Mouse (Mus musculus) layer of hippocampus, adult 9-11 months (tissue): ENCODE measurements at regions not wholly inside any gene's neighbourhood (a gene's known extent, or its start where the extent isn't known, plus 50 kb on each side); places are given as distances from the start of the nearest gene placed in this dataset.
A peak's percentile ranks its signal among the peaks of the same experiment; 100 is the strongest.
"Not testable (repeated sequence)": the region's sequence is repeated elsewhere in the genome, so short reads cannot be mapped to it uniquely, and the experiment has no call there.

ENCODE experiments used
- DNase-seq: peaks from one replicate; pipeline ENCODE4 v3.0.0; 2022

GRCm38 (mm10) chr10:53482919-53483318 lies 103.2 kb upstream of the Cep85l start:
- DNase-seq, result no peak

DNA sequence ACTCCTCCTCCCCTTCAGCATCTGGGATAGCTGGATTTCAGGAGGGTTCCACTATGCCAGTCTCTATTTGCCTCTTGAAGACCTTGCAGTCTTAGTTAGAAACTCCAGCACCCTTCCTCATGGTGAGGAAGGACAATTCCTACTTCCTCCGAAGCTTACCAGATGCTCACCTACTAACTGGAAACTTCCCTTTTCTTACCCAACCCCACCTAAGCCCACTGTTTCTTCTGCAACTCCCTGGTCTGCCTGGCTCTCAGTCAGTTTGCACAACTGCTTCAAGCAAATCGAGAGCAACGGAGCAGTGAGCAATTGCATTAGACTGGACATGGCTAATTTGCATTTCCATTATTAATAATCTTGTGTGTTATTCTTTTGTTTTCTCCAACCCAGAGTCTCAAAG lies 90.5 kb upstream of the Cep85l start:
- no peak for DNase-seq

DNA sequence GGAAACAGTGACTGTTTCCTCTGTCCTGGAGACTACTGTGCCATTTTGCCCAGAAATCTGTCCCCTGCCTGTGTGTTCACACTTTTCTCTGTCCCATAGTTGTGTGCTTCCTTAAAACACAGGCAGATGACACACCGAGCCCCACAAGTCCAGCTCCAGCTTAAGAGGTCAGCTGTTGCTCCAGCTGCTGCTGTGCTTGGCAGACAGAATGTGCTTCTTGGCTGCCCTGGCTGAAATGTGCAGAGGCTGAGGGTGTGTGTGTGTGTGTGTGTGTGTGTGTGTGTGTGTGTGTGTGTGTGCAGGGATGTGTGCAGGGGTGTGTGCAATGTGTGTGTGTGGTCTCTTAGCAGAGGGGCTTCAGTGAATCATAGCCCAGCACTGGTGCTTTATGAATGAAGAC lies 89.9 kb upstream of the Cep85l start:
- no peak for DNase-seq

- DNase-seq, result no peak
These were observed 88.5 kb upstream of the Cep85l start for GRCm38 (mm10) chr10:53468293-53468545.

- no peak for DNase-seq
These were observed 87.9 kb upstream of the Cep85l start for GRCm38 (mm10) chr10:53467472-53468292.

DNA sequence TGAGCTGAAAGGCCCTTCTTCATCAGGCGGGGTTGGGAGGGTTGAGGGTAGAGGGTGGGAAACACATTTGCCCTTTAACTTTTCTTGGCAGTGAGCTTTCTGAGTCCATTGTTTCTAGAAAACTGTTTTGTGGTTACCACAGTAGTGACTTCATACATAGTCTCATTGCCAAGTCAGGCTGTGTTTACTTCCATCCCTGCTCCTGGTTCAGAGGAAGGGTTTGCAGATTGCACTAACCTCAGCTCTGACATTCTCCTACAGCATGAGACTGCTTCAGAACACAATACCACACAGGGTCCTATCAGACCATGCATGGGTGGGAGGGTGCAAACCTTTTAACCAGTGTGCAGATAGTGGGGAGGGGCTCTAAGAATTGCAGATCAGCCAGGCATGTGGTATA lies 87.1 kb upstream of the Cep85l start:
- peak; percentile 12 for DNase-seq

- no peak for DNase-seq
These were observed 86.5 kb upstream of the Cep85l start for GRCm38 (mm10) chr10:53466261-53466660.

DNA sequence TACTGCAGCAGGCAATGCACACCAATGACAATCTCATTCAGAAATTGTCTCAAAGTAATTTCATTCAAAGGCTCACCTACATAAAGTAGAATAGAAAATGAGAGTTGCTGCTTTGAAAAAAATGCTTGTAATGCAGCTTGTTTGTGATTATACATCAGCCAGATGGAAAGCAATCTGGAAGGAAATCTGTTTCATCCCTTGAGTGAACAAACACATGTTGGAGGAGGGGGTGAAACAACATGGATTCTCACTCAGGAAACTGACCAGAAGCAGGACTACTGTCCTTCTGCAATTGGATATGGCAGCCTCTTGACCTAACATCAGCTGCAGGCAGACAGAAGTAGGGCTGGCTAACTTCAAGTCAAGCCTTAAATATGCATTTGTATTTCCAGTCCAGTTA lies 84.8 kb upstream of the Cep85l start:
- no peak for DNase-seq

DNA sequence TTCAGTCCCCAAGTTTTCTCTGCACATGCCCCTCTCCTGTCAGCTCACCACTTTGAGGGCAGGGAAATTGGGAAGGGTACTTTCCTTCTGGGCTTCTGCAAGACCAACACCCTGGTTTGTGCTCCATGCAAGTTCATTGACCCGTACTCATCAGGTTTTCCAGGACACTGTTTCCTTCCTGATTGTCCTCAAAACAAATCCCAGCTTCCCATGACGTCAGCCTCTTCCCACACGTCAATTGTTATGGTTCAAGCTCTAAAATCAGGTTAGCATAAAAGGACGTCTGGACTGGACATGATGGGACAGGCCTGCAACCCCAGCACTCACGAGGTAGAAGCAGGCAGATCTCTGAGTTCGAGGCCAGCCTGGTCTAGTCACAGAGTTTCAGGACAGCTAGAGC lies 84.3 kb upstream of the Cep85l start:
- DNase-seq, result no peak

DNA sequence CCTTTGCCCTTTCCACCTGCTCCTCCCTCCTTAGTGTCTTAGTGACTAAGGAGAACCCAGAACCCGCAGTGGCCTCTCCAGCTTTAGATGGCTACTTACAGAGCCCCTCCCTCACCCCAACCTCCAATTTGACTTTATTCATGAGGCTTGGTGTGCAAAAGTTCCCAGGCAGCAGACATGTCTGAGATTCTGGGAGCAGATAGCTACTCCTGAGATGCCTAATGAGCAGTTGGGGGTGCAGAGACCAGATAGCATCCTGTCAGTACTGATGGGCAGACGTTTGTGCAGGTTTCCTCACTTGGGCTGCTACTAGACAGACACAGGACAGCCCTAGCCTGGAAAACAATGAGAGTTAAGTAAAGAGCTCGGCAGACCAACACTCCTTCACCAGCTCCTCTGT lies 83.7 kb upstream of the Cep85l start:
- DNase-seq, result no peak

DNA sequence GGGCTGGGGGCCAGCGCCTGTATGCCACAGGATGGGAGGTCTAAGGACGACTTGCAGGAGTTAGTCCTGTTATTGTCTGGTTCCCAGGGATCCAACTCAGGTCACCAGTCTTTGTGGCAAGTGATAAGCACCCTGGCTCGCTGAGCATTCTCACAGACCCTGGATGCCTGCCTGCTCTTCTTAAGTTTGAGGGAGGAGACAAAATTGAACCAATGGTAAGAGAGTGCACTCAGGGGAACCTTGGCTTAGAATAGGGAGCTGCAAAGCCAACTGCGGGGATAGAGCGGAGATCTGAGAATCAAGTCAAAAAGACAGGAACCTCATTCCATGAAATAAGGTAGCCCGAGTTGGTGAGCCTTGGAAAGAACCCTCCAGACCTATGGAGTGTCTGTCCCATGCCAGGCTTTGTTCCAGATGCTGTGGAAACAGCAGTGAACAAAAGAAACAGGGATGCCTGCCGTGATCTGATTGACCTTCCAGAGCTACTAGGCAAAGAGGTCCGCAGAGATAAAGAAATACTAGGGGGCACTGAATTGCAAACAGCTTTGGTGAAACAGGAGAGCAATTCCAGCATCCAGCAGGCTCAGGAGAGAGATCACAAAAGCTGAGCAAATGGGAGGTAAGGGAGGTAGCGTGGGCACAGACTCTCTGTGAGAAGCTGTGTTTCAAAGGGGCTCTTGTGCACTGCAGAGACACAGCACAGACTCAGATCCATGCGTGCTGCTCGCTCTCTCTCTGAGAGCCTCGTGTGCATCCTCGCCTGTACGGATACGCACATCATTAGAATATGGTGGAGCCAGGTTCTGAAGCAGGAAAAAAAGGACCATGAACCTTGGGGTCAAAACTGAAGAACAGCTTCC lies 82.9 kb upstream of the Cep85l start:
- DNase-seq, result no peak

- DNase-seq, result no peak
These were observed 81.5 kb upstream of the Cep85l start for GRCm38 (mm10) chr10:53461070-53461781.

DNA sequence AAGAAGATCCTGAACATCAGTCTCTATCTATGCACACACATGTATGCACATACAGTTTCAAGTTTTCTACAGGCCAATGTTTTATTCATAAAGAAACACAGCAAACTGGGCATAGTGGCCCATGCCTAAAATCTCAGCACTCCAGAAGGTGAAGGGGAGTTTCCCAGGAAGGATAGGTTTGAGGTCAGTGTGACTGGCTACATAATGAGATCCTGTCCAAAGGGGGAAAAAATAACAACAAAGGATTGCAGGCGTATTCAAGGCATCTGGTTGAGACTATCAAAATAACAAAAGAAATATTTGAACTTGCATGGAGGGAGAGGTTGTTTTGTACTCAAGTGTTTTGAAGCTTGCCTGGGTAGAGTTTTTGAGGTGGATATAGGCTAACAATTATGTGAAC lies 80.0 kb upstream of the Cep85l start:
- DNase-seq, result not testable (repeated sequence)

GRCm38 (mm10) chr10:53456027-53456713 lies 76.4 kb upstream of the Cep85l start:
- no peak for DNase-seq

- DNase-seq, result no peak
These were observed 65.0 kb upstream of the Cep85l start for GRCm38 (mm10) chr10:53444789-53445188.

GRCm38 (mm10) chr10:53443443-53443842 lies 63.7 kb upstream of the Cep85l start:
- no peak for DNase-seq

DNA sequence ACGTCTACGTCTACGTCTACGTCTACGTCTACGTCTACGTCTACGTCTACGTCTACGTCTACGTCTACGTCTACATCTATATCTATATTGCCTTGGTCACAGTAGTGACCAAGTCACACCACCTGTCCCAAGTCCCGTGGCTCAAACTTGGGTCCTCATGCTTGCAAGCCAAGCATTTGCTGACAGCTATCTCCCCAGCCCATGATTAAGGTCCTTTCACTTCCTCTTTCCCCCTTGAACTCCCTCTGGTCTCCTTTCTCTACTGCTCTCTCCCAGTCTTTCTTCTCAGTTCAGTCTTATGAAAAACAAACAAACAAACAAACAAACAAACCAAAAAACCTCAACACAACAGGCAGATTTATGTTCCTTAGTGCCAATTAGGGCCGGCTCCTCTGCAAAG lies 63.2 kb upstream of the Cep85l start:
- no peak for DNase-seq

GRCm38 (mm10) chr10:53440251-53440650 lies 60.5 kb upstream of the Cep85l start:
- DNase-seq, result no peak

- DNase-seq, result no peak
These were observed 58.6 kb upstream of the Cep85l start for GRCm38 (mm10) chr10:53438388-53438787.

- DNase-seq, result no peak
These were observed 58.0 kb upstream of the Cep85l start for GRCm38 (mm10) chr10:53437724-53438123.

GRCm38 (mm10) chr10:53436023-53436475 lies 56.3 kb upstream of the Cep85l start:
- DNase-seq, result no peak

DNA sequence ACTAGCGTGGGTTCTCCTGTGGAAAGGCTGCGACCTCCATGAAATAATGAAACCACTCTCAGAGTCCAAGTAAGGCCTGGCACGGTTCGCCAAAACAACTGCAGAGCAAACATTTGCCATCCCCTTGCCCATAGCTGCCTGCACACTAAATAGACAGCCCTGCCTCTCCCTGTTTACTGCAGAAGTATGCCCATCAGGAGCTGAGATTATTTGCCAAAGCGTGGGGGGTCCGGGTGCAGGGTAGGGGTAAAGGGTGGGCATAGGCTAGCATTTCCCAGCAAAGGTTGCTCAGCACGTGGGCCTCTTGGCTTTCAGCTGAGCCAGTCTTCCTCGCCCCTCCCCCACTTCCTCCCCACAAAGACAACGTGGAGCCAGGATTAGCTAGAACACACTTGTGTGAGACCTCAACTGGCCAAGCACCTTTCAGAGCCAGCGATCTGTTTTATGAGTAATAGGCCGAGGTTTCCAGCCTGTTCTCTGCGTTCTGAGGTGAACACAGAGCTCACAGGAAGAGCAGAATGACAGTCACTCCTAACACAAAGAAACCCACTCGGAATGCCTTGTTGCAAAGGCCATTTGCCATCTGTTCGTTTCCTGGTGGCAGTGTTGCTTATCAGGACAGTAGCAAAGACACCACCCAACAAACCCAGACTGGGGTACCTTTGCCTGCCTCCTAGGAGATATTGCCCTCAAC lies 55.6 kb upstream of the Cep85l start:
- peak; percentile 64 for DNase-seq
